Mouse (Mus musculus): ENCODE measurements around the gene Slc2a9. TPM values are rescaled to one million over a fixed set of nuclear protein-coding genes. Genes with fewer than 3 reads are reported as not detected.

The Slc2a9 gene
- polyA plus RNA-seq, 1 experiment from 2014 or later: 8.5 TPM

- Histone ChIP-seq H3K79me2 (ENCODE audit: inconsistent target) (no peaks in the 10 kb centered on the region), H3K4me3 (ENCODE audit: inconsistent target) (no peak overlapping the region), H3K36me3 (ENCODE audit: inconsistent target) (no peaks in the 10 kb centered on the region), H3K27ac (no peak overlapping the region)
- 85% methylated on average over 19 of the region's 20 CpGs for WGBS (ENCODE audit: missing documents)
These were observed 14.0 kb downstream of the Slc2a9 start for GRCm38 (mm10) chr5:38488673-38489615.

GRCm38 (mm10) chr5:38488026-38488425 is 14.9 kb downstream of the Slc2a9 start:
- Histone ChIP-seq H3K36me3 (ENCODE audit: inconsistent target) (no peaks in the 10 kb centered on the region), H3K4me3 (ENCODE audit: inconsistent target) (no peak overlapping the region), H3K27ac (no peak overlapping the region), H3K79me2 (ENCODE audit: inconsistent target) (no peaks in the 10 kb centered on the region)
- 84% methylated on average over 5 of the region's 6 CpGs for WGBS (ENCODE audit: missing documents)

GRCm38 (mm10) chr5:38487247-38487646 is 15.7 kb downstream of the Slc2a9 start:
- H3K27ac ChIP-seq: no peak overlapping the region
- no peaks in the 10 kb centered on the region for H3K79me2 ChIP-seq (ENCODE audit: inconsistent target)
- WGBS (ENCODE audit: missing documents): 90% methylated on average over 4 of the region's 4 CpGs
- no peak overlapping the region for H3K4me3 ChIP-seq (ENCODE audit: inconsistent target)
- no peaks in the 10 kb centered on the region for H3K36me3 ChIP-seq (ENCODE audit: inconsistent target)

DNA sequence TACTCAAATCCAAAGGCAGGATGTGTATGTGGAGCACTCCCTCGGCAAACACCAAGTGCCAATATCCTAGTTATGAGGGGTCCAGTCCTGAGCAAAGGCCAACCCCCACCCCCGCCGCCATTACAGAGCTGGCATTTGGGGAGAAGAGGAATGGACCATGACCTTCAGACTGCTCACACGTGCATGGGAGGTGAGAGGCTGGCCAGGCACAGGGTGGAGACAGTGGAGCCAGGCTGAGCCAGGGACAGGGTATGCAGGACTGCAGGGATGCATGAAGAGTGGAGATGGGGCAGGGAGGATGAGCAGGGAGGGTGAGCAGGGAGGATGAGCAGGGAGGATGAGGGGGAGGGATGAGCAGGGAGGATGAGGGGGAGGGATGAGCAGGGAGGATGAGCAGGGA is 17.0 kb downstream of the Slc2a9 start:
- H3K27ac ChIP-seq: no peak overlapping the region
- H3K79me2 ChIP-seq (ENCODE audit: inconsistent target): no peaks in the 10 kb centered on the region
- H3K4me3 ChIP-seq (ENCODE audit: inconsistent target): no peak overlapping the region

DNA sequence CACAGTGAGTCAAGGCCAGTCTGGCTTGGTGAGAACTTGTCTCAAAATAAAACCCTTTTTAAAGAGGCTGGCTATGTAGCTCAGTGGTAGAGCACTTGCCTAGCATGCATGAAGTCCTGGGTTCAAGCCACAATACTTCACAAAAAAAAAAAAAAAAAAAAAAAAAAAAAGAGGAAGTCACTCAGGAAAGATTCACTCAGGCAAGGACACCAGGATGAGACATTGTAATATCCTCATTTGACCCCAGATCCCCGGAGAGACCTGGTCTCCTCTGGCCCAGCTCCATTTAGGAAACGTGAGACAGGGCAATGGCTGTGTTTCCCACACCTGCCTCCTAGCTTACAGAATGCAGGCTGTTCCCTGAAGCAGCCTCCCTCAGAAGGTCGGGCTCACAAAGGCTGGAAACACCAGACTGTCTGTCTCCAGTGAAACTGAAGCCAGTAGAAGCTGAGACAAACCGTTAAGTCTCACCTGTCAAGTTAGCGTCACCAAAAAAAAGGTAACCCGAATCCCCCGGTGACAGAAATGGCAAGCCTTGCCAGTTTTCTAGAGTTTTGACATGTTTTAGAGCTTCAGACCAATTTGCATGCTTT is 19.3 kb downstream of the Slc2a9 start:
- Histone ChIP-seq H3K27ac (no peak overlapping the region), H3K4me3 (ENCODE audit: inconsistent target) (no peak overlapping the region), H3K79me2 (ENCODE audit: inconsistent target) (peaks cover 1% of the 10 kb centered on the region; the same call in 1 of the 2 replicates), H3K36me3 (ENCODE audit: inconsistent target) (no peaks in the 10 kb centered on the region)
- 63% methylated on average over 7 of the region's 7 CpGs for WGBS (ENCODE audit: missing documents)

More for the DNA sequence above, 17.0 kb downstream of the Slc2a9 start:
- 89% methylated on average over 4 of the region's 4 CpGs for WGBS (ENCODE audit: missing documents)
- H3K36me3 ChIP-seq (ENCODE audit: inconsistent target): no peaks in the 10 kb centered on the region

DNA sequence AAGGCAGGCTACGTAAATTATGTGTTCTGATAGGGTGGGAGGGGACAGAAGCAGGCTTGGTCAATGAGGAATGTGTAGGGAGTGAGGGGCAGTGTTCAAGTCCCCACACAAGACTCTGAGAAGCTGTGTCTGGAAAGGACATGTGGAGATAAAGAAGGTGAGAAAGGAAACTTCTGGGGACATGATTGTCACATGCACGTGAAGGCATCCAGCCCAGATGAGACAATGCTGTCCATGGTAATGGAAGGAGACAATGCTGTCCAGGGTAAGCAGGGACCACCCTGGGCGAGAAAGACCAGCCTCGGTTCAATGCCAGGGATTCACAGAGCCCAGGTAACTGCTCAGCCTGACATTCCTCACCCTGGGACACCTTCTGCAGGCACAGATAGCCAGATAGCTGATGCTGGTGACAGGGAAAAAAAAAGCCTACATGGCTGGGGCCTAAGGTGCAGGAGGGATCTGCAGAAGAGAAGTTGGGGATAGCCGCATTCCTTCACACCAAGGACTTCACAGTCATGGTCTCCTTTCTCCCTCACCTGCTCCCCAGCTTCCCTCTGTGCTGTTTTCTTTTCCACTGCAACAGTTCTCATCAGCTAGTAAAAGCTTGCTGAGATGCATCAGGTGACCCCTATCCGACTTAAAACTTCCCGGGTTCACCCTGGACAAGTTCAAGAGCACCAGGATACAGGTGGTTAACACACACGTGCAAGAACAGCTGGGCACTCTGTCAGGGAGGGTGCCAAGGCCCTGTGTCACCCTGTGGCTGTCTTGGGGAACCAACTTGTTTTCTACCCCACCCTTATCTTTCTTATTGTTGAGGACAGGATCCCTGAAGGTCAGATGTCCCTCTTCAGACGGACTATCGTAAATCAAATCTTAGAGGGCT is 21.9 kb downstream of the Slc2a9 start:
- H3K36me3 ChIP-seq (ENCODE audit: inconsistent target): peaks cover 12% of the 10 kb centered on the region; the same call in 1 of the 2 replicates
- no peak overlapping the region for H3K4me3 ChIP-seq (ENCODE audit: inconsistent target)
- H3K27ac ChIP-seq: peak overlapping the region; percentile 84
- H3K79me2 ChIP-seq (ENCODE audit: inconsistent target): peaks cover 13% of the 10 kb centered on the region
- WGBS (ENCODE audit: missing documents): 94% methylated on average over 10 of the region's 10 CpGs

DNA sequence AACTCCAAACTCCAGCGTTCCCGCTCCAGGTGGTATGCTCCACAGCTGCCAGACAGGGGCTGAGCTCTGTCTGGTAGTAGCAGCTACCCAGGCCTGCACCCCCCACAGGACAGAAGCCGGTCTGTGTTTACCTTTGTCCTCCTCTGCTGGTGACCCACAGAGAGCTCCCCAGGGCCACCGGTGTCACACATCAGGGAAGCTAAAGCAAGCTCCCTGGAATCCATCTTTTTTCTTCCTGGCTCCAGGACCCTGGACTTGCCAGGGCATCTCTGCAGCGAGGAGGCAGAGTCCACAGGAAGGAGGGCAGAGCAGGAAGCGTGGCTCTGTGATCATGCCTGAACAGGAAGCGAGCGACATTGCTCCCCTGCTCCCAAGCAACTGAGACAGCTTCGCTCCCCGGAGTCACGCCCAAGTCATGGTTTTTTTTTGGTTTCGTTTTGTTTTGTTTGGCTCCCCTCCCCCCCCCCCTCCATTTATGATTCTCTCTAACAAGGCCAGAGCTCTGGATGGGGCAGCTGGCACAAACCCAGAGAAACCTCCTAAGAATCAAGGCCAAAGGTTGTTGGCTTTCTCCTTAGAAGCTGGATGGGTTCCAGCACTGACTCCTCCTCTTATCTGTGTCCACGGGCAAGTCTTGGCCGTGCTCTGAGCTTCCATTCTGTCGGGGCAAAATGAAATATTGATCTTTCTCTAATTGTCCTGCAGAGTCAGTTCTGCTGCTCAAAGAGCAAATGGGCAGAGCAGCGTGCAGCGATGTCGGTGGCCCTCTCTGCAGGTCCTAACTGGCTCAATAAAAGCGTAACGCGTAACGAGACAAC is 22.8 kb downstream of the Slc2a9 start:
- H3K36me3 ChIP-seq (ENCODE audit: inconsistent target): peaks cover 15% of the 10 kb centered on the region; the same call in 1 of the 2 replicates
- H3K4me3 ChIP-seq (ENCODE audit: inconsistent target): peak overlapping the region; percentile 65
- H3K79me2 ChIP-seq (ENCODE audit: inconsistent target): peaks cover 13% of the 10 kb centered on the region
- WGBS (ENCODE audit: missing documents): 30% methylated on average over 20 of the region's 22 CpGs
- peak overlapping the region; percentile 84 for H3K27ac ChIP-seq

DNA sequence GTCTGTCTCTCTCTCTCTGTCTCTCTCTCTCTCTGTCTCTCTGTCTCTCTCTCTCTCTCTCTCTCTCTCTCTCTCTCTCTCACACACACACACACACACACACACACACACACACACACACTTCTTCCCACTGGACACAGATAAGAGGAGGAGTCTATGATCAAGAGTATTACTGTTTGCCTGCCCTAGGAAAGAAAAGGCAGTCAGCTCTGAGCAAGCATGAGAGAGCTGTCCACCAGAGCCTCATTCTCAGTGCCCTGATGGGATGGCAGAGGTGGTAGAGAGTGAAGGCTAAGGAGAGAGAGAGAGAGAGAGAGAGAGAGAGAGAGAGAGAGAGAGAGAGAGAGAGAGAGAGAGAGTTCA is 23.4 kb downstream of the Slc2a9 start:
- Histone ChIP-seq H3K4me3 (ENCODE audit: inconsistent target) (peak overlapping the region; percentile 65), H3K79me2 (ENCODE audit: inconsistent target) (peaks cover 13% of the 10 kb centered on the region), H3K36me3 (ENCODE audit: inconsistent target) (peaks cover 15% of the 10 kb centered on the region; the same call in 1 of the 2 replicates), H3K27ac (peak overlapping the region; percentile 84)

GRCm38 (mm10) chr5:38479027-38479426 is 23.9 kb downstream of the Slc2a9 start:
- Histone ChIP-seq H3K36me3 (ENCODE audit: inconsistent target) (peaks cover 15% of the 10 kb centered on the region; the same call in 1 of the 2 replicates), H3K4me3 (ENCODE audit: inconsistent target) (peak overlapping the region; percentile 65), H3K79me2 (ENCODE audit: inconsistent target) (peaks cover 13% of the 10 kb centered on the region), H3K27ac (peak overlapping the region; percentile 84)
- WGBS (ENCODE audit: missing documents): 18% methylated on average over 4 of the region's 4 CpGs

DNA sequence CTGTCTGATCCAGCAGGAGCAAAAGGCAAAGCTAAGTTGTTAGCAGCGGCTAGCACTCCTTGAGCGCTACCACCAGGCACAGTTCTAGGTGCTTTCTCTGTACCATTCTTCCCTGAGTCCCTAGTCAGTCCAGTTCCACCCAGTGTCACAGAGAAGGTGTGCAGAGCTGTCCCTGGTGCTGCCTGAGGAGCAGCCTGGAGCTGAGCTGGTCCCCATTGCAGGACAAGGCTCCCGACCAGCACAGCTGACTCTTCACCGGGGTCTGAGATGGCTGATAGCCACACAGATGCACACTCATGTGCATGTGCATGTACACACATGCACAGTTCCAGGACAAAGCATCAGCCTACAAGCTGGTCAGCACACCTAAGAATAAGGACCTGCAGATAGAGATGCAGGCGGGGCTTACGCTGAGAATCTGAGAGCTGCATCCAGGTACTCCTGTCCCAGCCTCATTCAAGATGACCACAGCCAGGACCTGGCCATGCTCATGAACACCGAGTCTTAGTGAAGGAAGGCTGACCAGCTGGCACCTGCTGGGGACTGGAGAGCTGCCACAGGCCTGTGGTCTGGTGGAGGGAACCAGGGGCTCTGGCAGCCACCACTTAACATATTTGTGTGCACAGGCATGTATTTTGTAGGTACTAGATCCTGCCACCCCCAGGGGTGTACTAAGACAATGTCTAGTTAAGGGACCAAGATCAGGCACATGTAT is 25.1 kb downstream of the Slc2a9 start:
- Histone ChIP-seq H3K27ac (no peak overlapping the region), H3K4me3 (ENCODE audit: inconsistent target) (no peak overlapping the region), H3K79me2 (ENCODE audit: inconsistent target) (peaks cover 13% of the 10 kb centered on the region), H3K36me3 (ENCODE audit: inconsistent target) (peaks cover 15% of the 10 kb centered on the region; the same call in 1 of the 2 replicates)
- 95% methylated on average over 7 of the region's 7 CpGs for WGBS (ENCODE audit: missing documents)

DNA sequence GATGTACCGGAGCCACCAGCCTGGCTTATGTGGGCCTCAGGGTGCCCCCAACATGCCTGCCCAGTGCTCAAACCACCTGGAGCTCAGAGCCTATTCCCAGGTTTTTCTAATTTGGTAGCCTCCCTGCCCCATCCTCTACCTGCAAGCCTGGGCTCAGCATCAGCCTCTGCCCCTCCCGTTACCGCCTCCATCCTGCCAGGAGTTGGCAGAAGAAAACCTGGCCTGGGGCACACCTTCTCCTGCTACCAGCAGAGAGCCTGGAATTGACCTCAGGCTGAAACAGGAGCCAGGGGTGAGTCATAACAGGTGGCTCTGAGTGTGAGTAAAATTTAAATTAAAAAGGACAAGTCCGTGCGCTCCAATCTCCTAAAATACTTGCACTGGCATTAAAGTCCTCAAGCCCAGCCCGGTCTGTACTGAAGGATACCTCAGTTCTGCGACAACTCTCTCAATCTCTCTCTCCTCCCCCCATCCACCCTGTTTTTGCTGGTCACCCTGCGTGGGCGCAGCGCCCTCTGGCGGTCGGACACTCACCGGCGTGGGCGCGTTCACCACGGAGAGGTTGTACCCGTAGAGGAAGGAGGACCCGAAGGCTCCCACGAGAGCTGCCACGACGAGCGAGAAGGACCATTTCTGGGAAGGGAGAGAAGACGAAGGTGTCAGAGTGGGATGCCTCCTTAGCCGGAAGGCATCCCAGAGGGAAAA is 25.9 kb downstream of the Slc2a9 start:
- Histone ChIP-seq H3K27ac (no peak overlapping the region), H3K79me2 (ENCODE audit: inconsistent target) (peaks cover 13% of the 10 kb centered on the region), H3K36me3 (ENCODE audit: inconsistent target) (peaks cover 15% of the 10 kb centered on the region; the same call in 1 of the 2 replicates), H3K4me3 (ENCODE audit: inconsistent target) (no peak overlapping the region)
- 95% methylated on average over 22 of the region's 25 CpGs for WGBS (ENCODE audit: missing documents)

- Histone ChIP-seq H3K79me2 (ENCODE audit: inconsistent target) (no peaks in the 10 kb centered on the region), H3K27ac (no peak overlapping the region)
- WGBS (ENCODE audit: missing documents): 94% methylated on average over 6 of the region's 6 CpGs
These were observed 32.1 kb downstream of the Slc2a9 start for GRCm38 (mm10) chr5:38470881-38471280.

More at GRCm38 (mm10) chr5:38470881-38471280, 32.1 kb downstream of the Slc2a9 start:
- H3K36me3 ChIP-seq (ENCODE audit: inconsistent target): peaks cover 1% of the 10 kb centered on the region; the same call in 1 of the 2 replicates
- no peak overlapping the region for H3K4me3 ChIP-seq (ENCODE audit: inconsistent target)

Measured in macrophage (primary cell).